Mouse (Mus musculus) midbrain, embryonic 14.5 days (tissue): ENCODE results near the gene Spaca4. TPM values are rescaled to one million over a fixed set of nuclear protein-coding genes. Genes with fewer than 3 reads are reported as not detected.
A peak's percentile ranks its signal among the peaks of the same experiment; 100 is the strongest.

ENCODE experiments used
- ATAC-seq: fragments of 200-750 bp; cut with Nextera tagmentation; 2 replicates; pipeline ENCODE4 v1.8.0; 2017; ENCODE audit warnings: moderate number of reproducible peaks, moderate library complexity; ENCODE audit not compliant: low FRiP score, low TSS enrichment
- DNase-seq: peaks from one replicate; pipeline ENCODE4 v3.0.0-alpha.2; 2015
- H3K27ac ChIP-seq: fragments of 300-500 bp; sonication (generic); replicated peaks from 2 replicates; pipeline ENCODE4 v1.5.1; 2014; ENCODE audit warnings: mild to moderate bottlenecking, low read depth, low read length, moderate library complexity
- H3K27me3 ChIP-seq: fragments of 300-500 bp; sonication (generic); 2 replicates; pipeline ENCODE4 v1.6.1; 2014; ENCODE audit warnings: low read length, control low read depth, mixed read lengths; ENCODE audit not compliant: control insufficient read depth, insufficient read depth
- H3K36me3 ChIP-seq: fragments of 300-500 bp; sonication (generic); 2 replicates; pipeline ENCODE4 v1.6.1; 2014; ENCODE audit warnings: low read length, control low read depth; ENCODE audit not compliant: control insufficient read depth, insufficient read depth
- H3K4me1 ChIP-seq: fragments of 300-500 bp; sonication (generic); 2 replicates; pipeline ENCODE4 v1.6.1; 2014; ENCODE audit warnings: mild to moderate bottlenecking, antibody characterized with exemption, low read length, control low read depth; ENCODE audit not compliant: control insufficient read depth, insufficient read depth
- H3K4me2 ChIP-seq: fragments of 300-500 bp; sonication (generic); 2 replicates; pipeline ENCODE4 v1.6.1; 2014; ENCODE audit warnings: mild to moderate bottlenecking, low read length, moderate library complexity
- H3K4me3 ChIP-seq: fragments of 300-500 bp; sonication (generic); replicated peaks from 2 replicates; pipeline ENCODE4 v1.5.1; 2014; ENCODE audit warnings: low read depth, low read length
- H3K9ac ChIP-seq: fragments of 300-500 bp; sonication (generic); replicated peaks from 2 replicates; pipeline ENCODE4 v1.6.1; 2014; ENCODE audit warnings: mild to moderate bottlenecking, low read length, moderate library complexity
- H3K9me3 ChIP-seq: fragments of 300-500 bp; sonication (generic); 2 replicates; pipeline ENCODE4 v1.6.1; 2016; ENCODE audit warnings: low read length, control low read depth, mixed read lengths; ENCODE audit not compliant: control insufficient read depth
- WGBS: fragments of 180-500 bp; shearing (Covaris S2); extraction: QIAGEN DNeasy Blood & Tissue Kit; methylation state at CpG from one replicate; pipeline ENCODE4 v1.1.7; 2014; 5-methylcytosine and 5-hydroxymethylcytosine counted together
- polyA plus RNA-seq: library from polyadenylated mRNA; unstranded; fragments of >200 nt; fragmentation: Nextera tagmentation; extraction: Ambion mirVana; gene quantifications from 2 replicates; pipeline ENCODE4 v1.2.1, GENCODE M21; 2014

Spaca4 gene
- polyA plus RNA-seq, 1 experiment from 2014 or later, result not detected

DNA sequence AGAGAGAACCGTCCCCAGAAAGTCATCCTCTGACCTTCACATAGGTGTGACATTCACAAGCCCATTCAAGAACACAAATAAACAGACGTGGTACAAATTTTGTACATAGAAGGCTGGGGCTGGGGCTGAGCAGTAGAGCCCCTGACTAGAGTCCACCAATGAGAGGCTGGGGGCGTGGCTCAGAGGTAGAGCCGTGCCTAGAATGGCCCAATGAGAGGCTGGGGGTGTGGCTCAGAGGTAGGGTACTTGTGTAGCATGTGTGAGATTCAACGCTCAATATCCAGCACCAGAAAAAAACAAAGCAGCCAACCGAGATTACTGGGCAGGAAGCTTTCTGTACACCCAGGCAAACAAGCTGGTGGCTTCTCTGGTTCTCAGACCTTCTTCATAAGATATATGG is 30.1 kb upstream of the Spaca4 start:
- ATAC-seq, result no peak
- H3K27me3 ChIP-seq, result peaks cover 17% of the 10 kb centered on the region; the same call in 1 of the 2 replicates
- H3K4me3 ChIP-seq, result no peak overlapping the region
- no peak for DNase-seq
- no peak overlapping the region for H3K27ac ChIP-seq
- no peaks in the 10 kb centered on the region for H3K4me1 ChIP-seq
- no peak overlapping the region for H3K4me2 ChIP-seq
- WGBS, result 59% methylated on average over 6 of the region's 6 CpGs
- H3K36me3 ChIP-seq, result no peaks in the 10 kb centered on the region
- H3K9me3 ChIP-seq, result no peaks in the 10 kb centered on the region
- no peak overlapping the region for H3K9ac ChIP-seq

DNA sequence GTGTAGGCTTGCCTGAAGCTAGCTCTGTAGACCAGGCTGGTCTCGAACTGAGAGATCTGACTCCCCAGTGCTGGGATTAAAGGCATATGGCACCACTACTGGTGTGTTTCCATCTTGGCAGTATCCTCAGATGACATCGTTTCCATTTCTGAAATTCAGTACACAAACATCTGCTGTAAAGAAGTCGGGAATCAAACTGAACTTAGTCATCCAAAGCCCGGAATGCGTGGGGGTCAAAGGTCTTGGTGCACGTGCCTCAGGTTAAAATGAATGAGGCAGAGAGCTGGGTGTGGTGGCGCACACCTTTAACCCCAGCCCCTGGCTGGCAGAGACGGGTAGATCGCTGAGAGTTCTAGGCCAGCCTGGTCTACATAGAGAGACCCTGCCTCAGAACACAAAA is 24.5 kb upstream of the Spaca4 start:
- WGBS, result 84% methylated on average over 9 of the region's 9 CpGs
- no peak overlapping the region for H3K4me2 ChIP-seq
- no peak overlapping the region for H3K4me3 ChIP-seq
- no peaks in the 10 kb centered on the region for H3K36me3 ChIP-seq
- H3K9me3 ChIP-seq, result no peaks in the 10 kb centered on the region
- no peak overlapping the region for H3K27ac ChIP-seq
- H3K9ac ChIP-seq, result no peak overlapping the region
- ATAC-seq, result no peak
- no peak for DNase-seq
- H3K4me1 ChIP-seq, result 0 out of 2 replicates have a peak, but pooled peaks cover 3% of the 10 kb centered on the region
- no peaks in the 10 kb centered on the region for H3K27me3 ChIP-seq

DNA sequence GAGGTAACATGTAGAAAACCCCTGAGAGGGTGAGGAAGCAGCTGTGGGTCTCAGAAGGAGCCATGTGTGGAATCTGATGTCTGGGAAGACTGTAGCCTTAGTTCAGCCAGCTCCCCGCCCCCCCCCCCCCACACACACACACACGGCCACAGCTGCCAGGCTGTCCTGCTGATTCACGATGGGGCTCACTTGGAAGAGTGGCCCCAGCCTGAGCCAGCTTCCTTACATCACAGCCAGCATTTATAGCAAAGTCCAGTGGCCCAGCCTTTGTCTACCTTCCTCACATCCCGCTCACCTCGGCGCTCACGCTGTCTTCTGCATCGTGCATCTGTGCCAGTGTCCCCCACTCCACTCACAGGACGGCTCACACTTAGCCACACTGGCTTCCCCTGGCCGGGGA is 23.8 kb upstream of the Spaca4 start:
- DNase-seq, result no peak
- ATAC-seq, result no peak
- 58% methylated on average over 9 of the region's 10 CpGs for WGBS
- Histone ChIP-seq H3K9ac (no peak overlapping the region), H3K27ac (no peak overlapping the region; the same call in 1 of the 2 replicates), H3K4me1 (0 out of 2 replicates have a peak, but pooled peaks cover 3% of the 10 kb centered on the region), H3K4me3 (no peak overlapping the region), H3K9me3 (no peaks in the 10 kb centered on the region), H3K4me2 (no peak overlapping the region), H3K27me3 (no peaks in the 10 kb centered on the region), H3K36me3 (no peaks in the 10 kb centered on the region)

DNA sequence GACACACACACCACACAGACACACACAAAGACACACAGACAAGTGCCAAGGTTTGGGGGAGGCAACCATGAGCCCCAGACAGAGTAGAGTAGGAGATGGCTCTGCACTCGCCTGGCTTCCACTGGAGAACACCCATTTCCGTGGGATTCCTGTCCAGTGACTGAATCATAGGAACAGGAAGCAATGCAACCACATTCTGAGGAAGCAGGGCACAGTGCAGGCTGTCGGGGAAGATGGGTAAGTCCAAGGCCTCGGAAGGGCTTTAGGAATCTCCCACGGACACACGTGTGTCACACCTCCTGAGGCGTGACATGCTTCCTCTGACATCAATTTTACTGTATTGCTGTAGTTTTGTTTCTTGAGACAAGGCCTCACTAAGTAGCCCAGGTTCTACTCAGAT is 22.5 kb upstream of the Spaca4 start:
- no peak for ATAC-seq
- H3K9me3 ChIP-seq, result no peaks in the 10 kb centered on the region
- no peaks in the 10 kb centered on the region for H3K27me3 ChIP-seq
- no peak overlapping the region for H3K4me2 ChIP-seq
- 81% methylated on average over 7 of the region's 7 CpGs for WGBS
- no peak overlapping the region for H3K27ac ChIP-seq
- no peak overlapping the region for H3K4me3 ChIP-seq
- no peak for DNase-seq
- H3K4me1 ChIP-seq, result 0 out of 2 replicates have a peak, but pooled peaks cover 3% of the 10 kb centered on the region
- H3K9ac ChIP-seq, result no peak overlapping the region
- H3K36me3 ChIP-seq, result no peaks in the 10 kb centered on the region

DNA sequence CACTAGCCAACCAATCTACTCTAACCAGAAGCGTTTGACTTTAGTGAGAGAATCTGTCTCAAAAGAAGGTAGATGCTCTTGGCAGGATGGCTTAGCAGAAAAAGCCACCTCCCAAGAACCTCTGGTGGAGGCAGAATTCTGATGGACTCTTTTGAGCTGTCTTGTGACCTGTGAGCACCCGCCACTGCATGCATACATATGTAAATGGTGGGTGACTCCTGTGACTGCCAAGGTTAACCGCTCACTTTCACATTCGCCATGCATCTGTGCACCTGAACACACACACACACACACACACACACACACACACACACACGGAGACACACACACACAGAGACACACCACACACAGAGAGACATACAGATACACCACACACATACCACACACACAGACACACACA is 21.8 kb upstream of the Spaca4 start:
- DNase-seq, result no peak
- 0 out of 2 replicates have a peak, but pooled peaks cover 3% of the 10 kb centered on the region for H3K4me1 ChIP-seq
- no peak overlapping the region for H3K4me3 ChIP-seq
- no peaks in the 10 kb centered on the region for H3K36me3 ChIP-seq
- H3K4me2 ChIP-seq, result no peak overlapping the region
- no peak overlapping the region for H3K9ac ChIP-seq
- H3K9me3 ChIP-seq, result no peaks in the 10 kb centered on the region
- H3K27me3 ChIP-seq, result no peaks in the 10 kb centered on the region
- ATAC-seq, result no peak
- H3K27ac ChIP-seq, result no peak overlapping the region
- 83% methylated on average over 5 of the region's 5 CpGs for WGBS

DNA sequence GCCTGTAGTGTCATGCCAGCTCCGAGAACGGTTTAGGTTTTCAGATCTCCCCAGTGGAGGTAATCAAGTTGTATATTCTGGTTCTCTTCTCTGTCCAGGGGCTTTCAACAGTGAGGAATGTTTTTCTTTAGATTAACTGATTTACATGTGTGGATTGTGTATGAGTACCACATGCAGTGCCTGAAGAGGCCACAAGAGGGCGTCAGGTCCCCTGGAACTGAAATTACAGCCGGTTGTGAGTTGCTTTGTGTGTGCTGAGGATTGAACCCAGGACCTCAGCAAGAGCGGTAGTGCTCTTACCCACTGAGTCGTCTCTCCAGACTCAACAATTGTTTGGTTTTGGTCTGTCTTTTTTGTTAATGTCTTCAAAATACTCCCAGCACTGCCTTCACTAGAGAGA is 20.9 kb upstream of the Spaca4 start:
- H3K9me3 ChIP-seq, result no peaks in the 10 kb centered on the region
- no peaks in the 10 kb centered on the region for H3K36me3 ChIP-seq
- H3K27me3 ChIP-seq, result no peaks in the 10 kb centered on the region
- 0 out of 2 replicates have a peak, but pooled peaks cover 3% of the 10 kb centered on the region for H3K4me1 ChIP-seq
- no peak for ATAC-seq
- H3K4me3 ChIP-seq, result no peak overlapping the region
- H3K27ac ChIP-seq, result no peak overlapping the region
- no peak for DNase-seq
- WGBS, result 66% methylated on average over 6 of the region's 6 CpGs
- H3K4me2 ChIP-seq, result no peak overlapping the region
- H3K9ac ChIP-seq, result no peak overlapping the region

DNA sequence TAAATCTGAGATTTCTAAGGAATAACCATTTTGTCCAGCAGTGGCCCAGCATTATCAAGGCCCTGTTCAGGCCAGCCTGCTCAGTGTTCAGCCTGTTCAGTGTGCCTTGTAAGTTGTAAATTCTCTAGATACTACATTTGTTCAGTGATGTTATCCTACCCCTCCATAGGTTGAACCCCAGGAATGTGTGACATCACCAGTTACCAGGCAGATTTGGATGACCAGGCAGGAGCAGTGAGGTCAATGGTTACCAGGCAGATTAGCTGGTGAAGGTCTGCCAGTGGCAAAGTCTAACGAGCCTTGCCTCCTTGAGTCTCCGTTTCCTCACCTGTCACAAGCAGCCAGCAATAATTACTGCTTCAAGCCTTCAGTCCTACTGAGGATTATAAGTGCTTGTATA is 18.8 kb upstream of the Spaca4 start:
- Histone ChIP-seq H3K27me3 (no peaks in the 10 kb centered on the region), H3K36me3 (no peaks in the 10 kb centered on the region), H3K4me2 (no peak overlapping the region), H3K27ac (no peak overlapping the region), H3K9ac (no peak overlapping the region), H3K4me3 (no peak overlapping the region), H3K4me1 (0 out of 2 replicates have a peak, but pooled peaks cover 1% of the 10 kb centered on the region), H3K9me3 (no peaks in the 10 kb centered on the region)
- WGBS, result 44% methylated on average over 2 of the region's 2 CpGs
- peak; percentile 63 for DNase-seq
- no peak for ATAC-seq

DNA sequence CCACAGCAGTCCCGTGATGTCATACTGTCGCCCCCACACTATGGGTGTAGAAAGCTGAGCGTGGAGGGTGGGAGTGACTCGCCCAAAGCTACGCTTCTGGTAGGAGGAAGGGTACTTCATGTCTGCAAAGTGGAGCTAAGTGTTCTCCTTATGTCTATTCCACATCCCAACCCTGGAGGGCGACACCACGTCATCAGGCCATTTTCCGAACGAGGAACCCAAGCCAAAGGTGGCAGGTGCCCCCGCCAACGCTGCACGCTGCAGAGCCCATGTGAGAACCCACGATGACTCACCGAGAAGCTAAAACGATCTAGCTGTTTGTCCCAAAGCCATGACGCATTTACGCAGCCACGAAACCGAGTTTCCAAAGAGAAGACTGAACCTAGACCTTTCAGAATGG is 16.7 kb upstream of the Spaca4 start:
- no peak for ATAC-seq
- H3K4me2 ChIP-seq, result no peak overlapping the region
- H3K4me1 ChIP-seq, result no peaks in the 10 kb centered on the region
- H3K9ac ChIP-seq, result no peak overlapping the region
- H3K9me3 ChIP-seq, result no peaks in the 10 kb centered on the region
- DNase-seq, result peak; percentile 31
- H3K27ac ChIP-seq, result no peak overlapping the region
- WGBS, result 33% methylated on average over 19 of the region's 19 CpGs
- no peaks in the 10 kb centered on the region for H3K27me3 ChIP-seq
- H3K4me3 ChIP-seq, result no peak overlapping the region
- H3K36me3 ChIP-seq, result no peaks in the 10 kb centered on the region

DNA sequence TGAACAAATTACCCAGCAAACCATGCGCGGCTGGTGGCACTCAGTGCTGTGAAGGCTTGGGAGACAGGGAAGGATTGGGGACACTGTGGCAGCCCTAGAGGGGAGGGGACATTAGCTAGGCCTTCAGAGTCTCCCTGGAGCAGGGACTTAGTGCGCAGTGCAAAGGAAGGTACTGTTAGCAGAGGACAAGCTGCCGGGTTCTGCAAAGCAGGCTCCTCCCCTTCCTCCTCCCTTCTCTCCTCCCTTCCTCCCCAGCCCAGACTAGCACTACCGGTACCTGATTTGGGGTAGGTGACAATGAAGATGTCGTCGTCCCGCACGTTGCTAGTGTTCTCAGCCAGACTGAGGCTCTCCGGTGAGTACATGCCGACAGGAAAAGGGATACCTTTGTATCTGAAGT is 16.2 kb upstream of the Spaca4 start:
- Histone ChIP-seq H3K4me3 (no peak overlapping the region), H3K9ac (no peak overlapping the region)

More for the DNA sequence above, 16.2 kb upstream of the Spaca4 start:
- no peaks in the 10 kb centered on the region for H3K4me1 ChIP-seq
- no peak for DNase-seq
- H3K36me3 ChIP-seq, result no peaks in the 10 kb centered on the region
- ATAC-seq, result no peak
- H3K9me3 ChIP-seq, result no peaks in the 10 kb centered on the region
- H3K27me3 ChIP-seq, result no peaks in the 10 kb centered on the region
- no peak overlapping the region for H3K27ac ChIP-seq
- no peak overlapping the region for H3K4me2 ChIP-seq
- WGBS, result 37% methylated on average over 11 of the region's 11 CpGs
